In the genomic region with DNA sequence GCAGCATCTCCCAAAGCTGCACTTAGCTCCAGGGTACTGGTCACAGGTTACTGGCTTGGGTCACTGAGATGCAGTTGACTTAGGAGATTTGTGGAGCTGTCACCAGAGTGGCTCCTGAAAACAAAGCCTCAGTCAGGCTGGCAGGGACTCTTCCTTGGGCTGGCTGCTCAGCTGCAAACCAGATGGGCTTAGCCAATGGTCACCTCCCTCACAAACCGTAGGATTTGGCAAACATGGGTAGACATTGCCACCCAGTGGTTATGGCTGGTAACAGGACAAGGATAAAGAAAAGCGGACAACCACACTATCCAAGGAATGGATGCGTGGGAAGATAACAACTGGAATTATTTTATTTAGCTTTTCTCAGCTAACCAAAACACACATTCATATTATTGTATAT, we compare ENCODE assay signal across 8 mouse cellular contexts. TPM values are rescaled to one million over a fixed set of nuclear protein-coding genes. Genes with fewer than 3 reads are reported as not detected.
DNase-seq lines count a peak whose midpoint lies in the region; ATAC-seq lines count a peak whose summit lies in the region.

No protein-coding gene starts in this region.

- peaks cover 3% of the 10 kb centered on the region; the same call in 1 of the 2 replicates for H3K4me1 ChIP-seq in hindbrain, embryonic 13.5 days (replicated peaks)
- no peaks in the 10 kb centered on the region for H3K4me1 ChIP-seq in lung, embryonic 16.5 days (replicated peaks; ENCODE audit: control insufficient read depth, insufficient read depth, low read length)

- ATAC-seq in hindbrain, embryonic 13.5 days (ENCODE audit: low FRiP score) = peak; percentile 92
- peak; percentile 89 for ATAC-seq in lung, embryonic 16.5 days (ENCODE audit: low read depth)

- no peaks in the 10 kb centered on the region for H3K36me3 ChIP-seq in hindbrain, embryonic 13.5 days
- no peaks in the 10 kb centered on the region for H3K36me3 ChIP-seq in lung, embryonic 16.5 days (ENCODE audit: control insufficient read depth, insufficient read depth, low read length)

- no peak overlapping the region for H3K4me2 ChIP-seq in hindbrain, embryonic 13.5 days
- H3K4me2 ChIP-seq in lung, embryonic 16.5 days (ENCODE audit: low read depth, low read length) = no peak overlapping the region

- H3K27me3 ChIP-seq in hindbrain, embryonic 13.5 days = peaks cover 28% of the 10 kb centered on the region
- peaks cover 2% of the 10 kb centered on the region; the same call in 1 of the 2 replicates for H3K27me3 ChIP-seq in lung, embryonic 16.5 days (ENCODE audit: control insufficient read depth, insufficient read depth, low read depth, low read length)

- DNase-seq in ZHBTc4 (ENCODE audit: low read depth, low spot score) = peak; percentile 80
- peak; percentile 90 for DNase-seq in cerebellum, postnatal 10 days
- peak; percentile 56 to 70 for DNase-seq in frontal cortex, postnatal 10 days (ENCODE audit: low spot score in 2 of 2)
- peak; percentile 76 to 79 for DNase-seq in layer of hippocampus, postnatal 14 days (ENCODE audit: low spot score in 2 of 2)
- peak; percentile 90 for DNase-seq in retina, embryonic 14.5 days (ENCODE audit: low spot score)
- DNase-seq in spleen, adult 18-20 months = no peak

- H3K9me3 ChIP-seq in hindbrain, embryonic 13.5 days = no peaks in the 10 kb centered on the region
- no peaks in the 10 kb centered on the region for H3K9me3 ChIP-seq in lung, embryonic 16.5 days (ENCODE audit: control insufficient read depth, low read length)

- WGBS in hindbrain, embryonic 13.5 days = 13% methylated on average over 3 of the region's 3 CpGs
- 3% methylated on average over 3 of the region's 3 CpGs for WGBS in lung, embryonic 16.5 days

- H3K4me3 ChIP-seq in hindbrain, embryonic 13.5 days = no peak overlapping the region
- H3K4me3 ChIP-seq in lung, embryonic 16.5 days (ENCODE audit: low read length) = no peak overlapping the region

- no peak overlapping the region for H3K27ac ChIP-seq in hindbrain, embryonic 13.5 days
- H3K27ac ChIP-seq in lung, embryonic 16.5 days (ENCODE audit: low read length) = no peak overlapping the region

- no peak overlapping the region for H3K9ac ChIP-seq in hindbrain, embryonic 13.5 days
- no peak overlapping the region for H3K9ac ChIP-seq in lung, embryonic 16.5 days (ENCODE audit: low read length)

RNA-seq across cellular contexts. Expression of a gene that starts 10.3 kb away (rescaled TPM):
- 32.6 and 33.1 TPM in 2 replicates for polyA plus RNA-seq in hindbrain, embryonic 13.5 days (2015; fragmentation: Nextera tagmentation; extraction: Ambion mirVana)
- total RNA-seq in layer of hippocampus, postnatal 14 days (2021) = 10 to 100 TPM; 25.9 to 27.3 TPM
- polyA plus RNA-seq in lung, embryonic 16.5 days (2015; fragmentation: Nextera tagmentation; extraction: Ambion mirVana) = 21.1 and 21.9 TPM in 2 replicates

Comparison
In these comparisons a context has a peak if more than half of its experiments do, and no peak if none do; other contexts are left out.
1. DNase-seq: peak in ZHBTc4 (single experiment), cerebellum, postnatal 10 days (2 of 2), frontal cortex, postnatal 10 days (2 of 2), layer of hippocampus, postnatal 14 days (2 of 2) and retina, embryonic 14.5 days (single experiment); none in spleen, adult 18-20 months (0 of 2).